Mouse (Mus musculus): Measurements from ENCODE around the gene Ube2c.

Gene Ube2c

DNA sequence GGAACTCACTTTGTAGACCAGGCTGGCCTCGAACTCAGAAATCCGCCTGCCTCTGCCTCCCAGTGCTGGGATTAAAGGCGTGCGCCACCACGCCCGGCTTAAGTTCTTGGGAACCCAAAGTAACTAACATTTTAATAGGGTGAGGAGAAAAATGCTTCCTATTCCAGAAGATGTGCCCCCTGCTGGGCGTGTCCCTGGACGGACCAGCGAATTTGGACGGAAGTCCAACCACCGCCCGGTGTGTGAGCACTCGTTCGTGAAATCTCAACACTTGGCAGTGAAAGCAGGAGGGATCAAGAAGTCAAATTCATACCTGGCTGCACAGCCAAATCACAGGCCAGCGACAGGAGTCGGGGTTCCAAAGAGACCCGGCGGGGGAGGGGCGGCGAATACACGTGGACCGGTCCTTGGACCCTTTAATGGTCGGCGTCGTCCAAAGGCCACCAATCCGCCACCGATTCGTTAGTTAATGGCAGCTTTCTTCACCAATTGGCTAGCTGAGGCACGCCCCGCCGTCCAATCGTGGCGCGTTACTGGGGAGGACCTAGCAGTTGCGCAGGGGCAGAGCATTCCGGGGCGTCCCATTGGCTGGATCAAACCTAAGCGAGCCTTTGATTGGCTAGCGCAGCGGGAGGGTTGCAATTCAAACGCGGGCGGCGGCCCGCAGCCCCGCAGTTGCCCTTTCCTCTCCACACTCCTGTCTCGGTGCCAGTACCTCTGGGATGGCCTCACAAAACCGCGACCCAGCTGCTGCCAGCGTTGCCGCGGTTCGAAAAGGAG is at the start of gene Ube2c:
Gene Ube2c (plus strand): TSS at position 641 of the 780 bp plus-strand sequence.
- in situ Hi-C loops (cut with MboI; ENCODE audit: low sequenced_read_pairs) = no loop called here

DNA sequence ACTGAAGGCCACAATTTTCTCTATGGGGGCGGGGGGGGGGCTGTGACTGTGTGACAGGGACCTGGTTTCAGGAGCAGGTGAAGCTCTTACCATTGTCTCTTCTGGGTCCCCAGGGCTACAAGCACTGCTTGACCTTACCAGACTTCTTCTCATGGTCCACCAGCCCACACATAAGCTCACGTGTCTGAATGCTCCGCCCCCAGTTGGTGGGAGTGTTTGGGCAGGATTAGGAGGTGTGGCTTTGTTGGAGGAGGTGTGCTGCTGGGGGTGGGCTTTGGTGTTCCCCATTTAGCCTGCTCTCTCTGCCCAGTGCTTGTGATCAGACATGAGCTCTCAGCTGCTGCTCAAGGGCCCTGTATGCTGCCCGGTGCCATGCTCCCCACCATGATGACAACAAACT is 46.4 kb upstream of the Ube2c start:
- in situ Hi-C loops (cut with MboI; ENCODE audit: low sequenced_read_pairs) = loop anchor here (10.0 kb wide), 1 partner anchor 118 kb away; no protein-coding TSS in a partner anchor

GRCm38 (mm10) chr2:164725895-164726619 is 43.6 kb upstream of the Ube2c start:
- in situ Hi-C loops (cut with MboI; ENCODE audit: low sequenced_read_pairs) = loop anchor here (10.0 kb wide), 1 partner anchor 121 kb away; no protein-coding TSS in a partner anchor

- in situ Hi-C loops (cut with MboI; ENCODE audit: low sequenced_read_pairs) = no loop called here
These were observed 38.0 kb upstream of the Ube2c start for GRCm38 (mm10) chr2:164731719-164732118.

- in situ Hi-C loops (cut with MboI; ENCODE audit: low sequenced_read_pairs) = no loop called here
These were observed 36.4 kb upstream of the Ube2c start for GRCm38 (mm10) chr2:164733259-164733658.

DNA sequence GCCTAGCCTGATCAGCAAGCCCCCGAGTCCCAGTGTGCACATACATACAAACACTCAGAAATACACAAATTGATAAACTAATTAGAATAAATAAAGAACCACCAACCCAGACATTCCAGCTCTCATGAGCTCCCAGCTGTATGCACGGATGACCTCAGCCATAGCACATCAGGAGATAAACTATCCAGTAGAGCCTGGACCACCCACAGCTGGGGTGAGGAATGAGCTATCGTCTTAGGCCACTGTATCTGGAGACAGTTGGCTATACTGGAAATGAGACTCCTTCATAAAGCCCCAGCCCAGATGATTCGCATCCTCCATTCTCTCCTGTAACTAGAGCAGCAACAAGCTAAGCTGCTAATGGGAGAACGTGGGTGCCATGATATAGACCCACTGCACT is 34.9 kb upstream of the Ube2c start:
- in situ Hi-C loops (cut with MboI; ENCODE audit: low sequenced_read_pairs) = no loop called here

DNA sequence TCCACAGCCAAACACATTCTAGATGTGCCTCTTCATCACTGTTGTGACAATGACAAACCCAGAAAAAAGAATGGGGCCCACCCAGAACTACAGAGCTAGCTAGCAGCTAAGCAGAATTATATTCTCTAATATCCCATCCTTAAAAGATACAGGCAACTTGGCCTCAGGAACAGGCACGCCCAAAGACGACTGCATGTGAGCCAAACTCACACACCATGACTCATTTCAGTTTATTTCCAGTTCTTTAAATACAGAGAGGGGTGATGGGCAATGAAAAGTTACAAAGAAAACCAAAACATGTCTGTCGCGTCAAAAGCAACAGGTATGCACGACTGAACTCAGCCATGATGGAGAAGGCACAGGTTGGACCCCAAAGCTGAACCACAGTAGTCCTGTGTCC is 34.3 kb upstream of the Ube2c start:
- in situ Hi-C loops (cut with MboI; ENCODE audit: low sequenced_read_pairs) = no loop called here

GRCm38 (mm10) chr2:164737377-164738090 is 32.2 kb upstream of the Ube2c start:
- in situ Hi-C loops (cut with MboI; ENCODE audit: low sequenced_read_pairs) = no loop called here

GRCm38 (mm10) chr2:164739876-164740275 is 29.8 kb upstream of the Ube2c start:
- in situ Hi-C loops (cut with MboI; ENCODE audit: low sequenced_read_pairs) = no loop called here

- in situ Hi-C loops (cut with MboI; ENCODE audit: low sequenced_read_pairs) = no loop called here
These were observed 24.7 kb upstream of the Ube2c start for GRCm38 (mm10) chr2:164744987-164745386.

DNA sequence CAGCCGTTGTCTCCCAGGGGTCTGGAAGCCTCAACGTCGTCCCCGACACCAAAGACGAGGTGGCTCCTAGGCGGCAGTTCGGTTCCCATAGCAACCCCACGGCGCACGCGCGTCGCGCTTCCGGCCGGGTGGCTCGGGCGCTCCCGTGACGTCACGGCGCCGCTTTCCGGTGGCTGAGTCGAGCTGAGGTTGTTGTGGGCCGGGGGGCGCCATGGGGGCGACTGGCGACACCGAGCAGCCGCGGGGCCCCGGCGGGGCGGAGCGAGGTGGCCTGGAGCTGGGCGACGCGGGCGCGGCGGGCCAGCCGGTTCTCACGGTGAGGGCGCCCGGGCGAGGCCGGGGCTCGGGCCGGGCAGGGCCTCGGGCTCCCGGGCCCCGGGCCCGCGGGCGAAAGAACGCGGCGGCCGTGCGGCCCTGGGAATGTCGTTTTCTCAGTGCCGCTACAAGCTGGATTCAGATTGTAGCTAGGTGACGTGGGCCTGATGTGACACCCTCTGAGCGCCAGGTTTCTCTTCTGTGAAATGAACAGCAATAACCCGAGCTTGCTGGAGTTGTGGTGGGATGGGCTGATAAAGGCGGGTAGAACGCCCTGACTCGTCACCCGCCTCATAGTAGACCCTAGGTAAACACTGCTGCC is 23.7 kb upstream of the Ube2c start, which contains the start of the genes Wfdc3 and Dnttip1:
Gene Wfdc3 (minus strand): TSS at position 89 of the 637 bp plus-strand sequence.
Gene Dnttip1 (plus strand): TSS at position 141 of the 637 bp plus-strand sequence.
- in situ Hi-C loops (cut with MboI; ENCODE audit: low sequenced_read_pairs) = no loop called here

- in situ Hi-C loops (cut with MboI; ENCODE audit: low sequenced_read_pairs) = no loop called here
These were observed 23.0 kb upstream of the Ube2c start for GRCm38 (mm10) chr2:164746693-164747092.

DNA sequence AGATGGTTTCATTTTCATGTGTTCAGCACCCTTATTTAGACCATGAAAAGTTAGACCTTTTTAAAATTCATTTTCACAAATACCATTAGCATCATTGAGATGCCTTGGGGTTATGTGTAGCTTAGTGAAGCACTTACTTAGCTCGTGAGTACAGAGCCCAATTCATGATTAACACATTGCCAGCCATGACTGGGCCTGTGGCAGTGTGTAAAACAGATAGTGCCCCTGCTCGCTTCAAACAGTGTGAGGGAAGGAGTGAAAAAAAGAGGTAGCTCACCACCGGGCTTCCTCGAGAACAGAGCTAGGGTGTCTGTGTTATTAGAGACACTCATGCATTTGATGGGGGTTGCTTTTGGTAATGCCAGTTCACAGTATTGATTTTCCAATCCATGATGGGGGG is 21.5 kb upstream of the Ube2c start:
- in situ Hi-C loops (cut with MboI; ENCODE audit: low sequenced_read_pairs) = no loop called here

- in situ Hi-C loops (cut with MboI; ENCODE audit: low sequenced_read_pairs) = no loop called here
These were observed 20.7 kb upstream of the Ube2c start for GRCm38 (mm10) chr2:164748991-164749390.

- in situ Hi-C loops (cut with MboI; ENCODE audit: low sequenced_read_pairs) = no loop called here
These were observed 17.2 kb upstream of the Ube2c start for GRCm38 (mm10) chr2:164752454-164752853.

- in situ Hi-C loops (cut with MboI; ENCODE audit: low sequenced_read_pairs) = no loop called here
These were observed 15.6 kb upstream of the Ube2c start for GRCm38 (mm10) chr2:164754105-164754504.

DNA sequence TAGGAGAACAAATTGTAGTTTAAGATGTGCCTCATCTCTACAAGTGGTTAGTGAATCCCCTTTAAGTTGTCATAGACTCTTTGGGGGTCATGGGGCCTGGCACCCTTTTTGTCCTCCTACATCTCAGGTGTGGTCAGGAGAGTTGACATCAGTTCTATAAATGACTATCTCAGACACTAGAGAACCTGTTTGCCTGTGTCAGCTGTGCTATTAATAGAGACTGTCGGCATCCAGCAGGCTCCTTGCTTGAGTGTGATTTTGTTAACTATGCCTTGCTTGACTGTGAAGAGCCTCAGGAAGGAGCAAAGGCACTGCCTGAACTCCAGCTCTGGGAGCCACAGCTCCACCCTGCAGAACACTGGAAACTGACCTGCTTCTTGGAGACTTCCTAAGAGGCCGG is 14.9 kb upstream of the Ube2c start:
- in situ Hi-C loops (cut with MboI; ENCODE audit: low sequenced_read_pairs) = no loop called here

GRCm38 (mm10) chr2:164757841-164758240 is 11.9 kb upstream of the Ube2c start:
- in situ Hi-C loops (cut with MboI; ENCODE audit: low sequenced_read_pairs) = no loop called here

DNA sequence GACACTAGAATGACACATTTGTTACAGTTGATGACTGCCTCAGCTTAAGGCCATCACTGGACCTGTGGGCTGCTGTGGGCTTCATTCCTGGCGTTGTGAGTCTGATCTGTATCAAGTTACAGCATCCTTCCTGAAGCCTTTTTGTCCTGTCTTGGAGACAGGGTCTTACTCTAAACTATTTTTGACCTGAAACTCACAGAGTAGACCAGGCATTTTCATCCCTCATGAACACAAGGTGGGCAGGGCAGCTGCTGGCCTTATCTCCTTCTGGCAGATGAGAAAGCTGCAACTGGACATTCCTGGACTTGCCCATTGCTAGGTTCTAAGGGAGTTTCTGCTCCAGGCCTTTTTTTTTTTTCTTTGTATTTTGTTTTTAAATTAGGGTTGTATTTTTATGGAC is 11.0 kb upstream of the Ube2c start:
- in situ Hi-C loops (cut with MboI; ENCODE audit: low sequenced_read_pairs) = no loop called here

DNA sequence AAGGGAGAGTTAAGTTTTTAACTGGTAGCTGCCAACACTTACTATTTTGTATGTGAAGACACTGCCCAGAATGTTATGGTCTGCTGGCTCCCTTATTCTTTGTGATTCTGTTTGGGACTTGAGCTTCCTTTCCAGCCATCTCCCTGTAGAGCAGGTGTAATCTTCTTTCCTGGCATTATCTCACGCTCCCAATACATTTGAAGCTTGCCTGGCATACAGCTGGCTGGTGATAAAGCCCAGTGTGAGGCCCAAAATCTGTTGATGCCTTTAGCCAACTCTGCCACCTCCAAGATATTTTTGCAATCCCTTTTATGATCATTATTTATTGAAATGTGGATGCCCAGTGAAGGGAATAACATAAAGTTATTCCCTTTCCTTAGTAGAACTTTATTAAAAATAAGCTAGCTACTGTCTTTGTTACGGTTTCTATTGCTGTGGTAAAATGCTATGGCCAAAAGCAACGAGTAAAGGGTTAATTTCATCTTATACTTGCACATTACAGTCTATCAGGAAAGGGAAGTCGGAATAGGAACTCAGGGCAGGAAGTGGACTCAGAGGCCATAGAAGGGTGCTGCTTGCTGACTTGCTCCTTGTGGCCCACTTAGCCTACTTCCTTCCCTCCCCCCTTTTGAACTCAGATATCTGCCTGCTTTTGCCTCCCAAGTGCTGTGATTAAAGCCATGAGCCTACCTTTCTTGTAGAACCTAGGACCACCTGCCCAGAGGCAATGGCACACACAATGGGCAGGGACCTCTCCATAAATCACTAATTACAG is 9.5 kb upstream of the Ube2c start:
- in situ Hi-C loops (cut with MboI; ENCODE audit: low sequenced_read_pairs) = no loop called here
